Mouse (Mus musculus) yolk sac, embryonic 10.5 days (tissue): ENCODE data around the gene Arsa.
"Not testable (repeated sequence)": the region's sequence is repeated elsewhere in the genome, so short reads cannot be mapped to it uniquely, and the experiment has no call there.

Source experiments
- DNase-seq: peaks from one replicate; pipeline ENCODE4 v3.0.0-alpha.2; 2017; ENCODE audit warnings: low spot score

Arsa gene

DNA sequence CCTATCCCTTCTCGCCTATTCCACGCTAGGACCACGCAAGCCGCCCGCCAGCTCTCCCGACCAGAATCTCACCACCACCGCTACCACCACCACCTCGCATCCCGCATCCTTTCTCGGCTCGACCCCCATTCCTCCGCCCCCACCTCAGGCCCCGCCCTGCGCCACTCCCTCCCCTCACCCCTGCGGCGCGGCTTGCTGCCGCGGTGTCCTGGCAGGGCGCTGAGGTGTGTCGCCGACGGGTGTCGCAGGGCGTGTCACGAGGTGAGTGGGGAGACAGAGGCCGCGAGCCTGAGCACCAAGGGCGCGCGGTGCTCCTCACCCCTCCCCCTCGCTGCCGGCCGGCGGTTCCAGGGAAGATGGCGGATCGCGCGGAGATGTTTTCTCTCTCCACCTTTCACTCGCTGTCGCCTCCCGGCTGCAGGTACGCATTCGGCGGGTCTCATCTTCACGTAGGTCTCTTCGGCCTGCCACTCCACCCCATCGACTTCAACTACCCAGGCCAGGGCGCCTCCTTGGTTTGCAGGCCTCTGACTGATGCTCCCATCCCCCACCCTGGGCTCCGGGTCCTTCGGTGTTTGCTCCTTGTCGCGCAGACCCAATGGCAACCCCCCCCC lies 23.3 kb downstream of the Arsa start, which contains the start of gene Mapk8ip2:
Mapk8ip2 (plus strand) TSS at position 49 of the 614 bp plus-strand sequence.
- no peak for DNase-seq

DNA sequence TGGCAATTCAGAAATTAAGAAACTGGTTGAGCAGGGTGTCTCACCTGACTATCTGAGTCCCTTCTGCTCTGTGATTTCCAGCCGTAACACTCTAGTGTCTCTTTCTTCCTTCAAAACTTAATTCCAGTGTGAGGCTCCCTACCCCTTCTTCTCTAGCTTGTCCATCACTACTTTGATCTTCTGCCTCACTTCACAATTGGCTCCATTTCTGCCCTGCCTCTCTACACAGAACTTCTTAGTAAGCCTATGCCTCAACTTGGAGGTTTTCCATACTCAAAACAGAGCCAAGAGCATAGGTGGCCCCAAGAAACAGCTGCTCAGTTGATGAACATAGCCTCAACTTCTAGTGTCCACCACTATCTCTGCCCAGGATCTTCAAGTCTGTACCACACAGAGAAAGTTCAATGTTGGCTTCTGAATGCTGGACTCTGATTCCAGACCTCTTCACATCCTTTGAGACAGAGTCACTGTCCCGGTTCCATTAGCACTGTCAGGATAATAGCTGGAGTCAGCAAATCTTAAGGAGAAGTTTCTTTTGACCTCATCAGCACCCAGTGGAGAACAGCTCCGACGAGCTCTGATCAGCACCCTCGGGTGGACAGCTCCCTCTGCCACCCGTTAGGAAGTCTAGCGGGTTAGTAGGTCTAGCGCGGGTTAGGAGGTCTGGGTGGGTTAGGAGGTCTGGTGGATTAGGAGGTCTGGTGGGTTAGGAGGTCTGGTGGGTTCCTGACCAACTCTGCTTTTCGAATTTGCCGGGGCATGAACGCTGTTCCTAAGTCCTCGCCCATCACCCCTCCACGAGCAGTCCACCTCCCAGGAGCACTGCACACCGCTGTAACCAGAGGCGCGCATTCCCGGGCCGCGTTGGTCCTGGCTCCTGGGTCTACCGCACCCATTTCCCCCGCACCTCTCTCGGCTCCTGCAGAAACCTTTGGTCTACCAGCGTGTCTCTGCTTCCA lies 24.0 kb downstream of the Arsa start:
- peak; percentile 66 for DNase-seq

DNA sequence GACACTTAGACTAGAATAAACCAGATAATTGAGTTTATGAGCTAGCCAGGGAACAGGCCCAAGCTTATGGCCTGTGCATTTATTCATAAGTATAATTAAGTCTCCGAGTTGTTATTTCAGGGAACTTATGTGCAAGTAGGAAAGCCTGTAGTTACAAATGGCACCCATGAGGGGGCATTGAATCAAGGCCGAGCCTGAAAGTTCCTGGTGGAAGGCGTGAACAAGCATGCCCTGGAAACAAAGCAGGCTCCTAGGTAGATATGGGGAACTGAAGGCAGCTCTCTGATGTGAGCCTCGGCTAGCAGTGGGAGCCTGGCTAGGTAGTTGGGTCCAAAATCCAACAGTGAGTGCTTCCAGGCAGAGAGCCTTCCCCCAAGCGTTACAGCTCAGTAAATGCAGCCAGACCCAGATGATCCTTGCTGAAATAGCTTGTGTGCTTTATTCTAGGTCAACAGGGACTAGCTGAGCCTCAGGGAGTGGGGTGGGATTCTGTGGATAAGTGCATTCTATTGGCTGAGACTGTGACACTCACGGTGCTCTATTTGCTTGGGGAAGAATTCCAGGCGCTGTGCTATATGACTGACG lies 34.6 kb downstream of the Arsa start:
- no peak for DNase-seq

DNA sequence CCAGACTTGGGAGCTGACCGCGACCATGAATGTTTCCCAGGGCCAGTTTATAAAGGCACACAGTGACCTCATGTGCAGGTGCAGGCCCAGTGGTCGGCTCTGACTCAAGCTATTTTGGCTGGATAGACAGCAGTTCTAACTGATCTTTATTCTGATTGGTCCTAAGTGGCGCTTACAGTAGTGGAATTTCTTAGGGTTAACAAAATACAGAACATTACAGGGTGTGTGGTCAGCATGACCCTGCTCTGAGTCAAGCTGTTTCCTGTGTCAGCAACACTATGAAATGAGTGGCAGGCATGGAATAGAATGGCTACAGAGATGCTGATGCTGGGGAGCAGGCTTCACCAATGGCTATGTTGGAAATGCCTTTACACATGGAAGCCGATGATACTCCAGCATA lies 41.3 kb downstream of the Arsa start:
- DNase-seq: no peak

DNA sequence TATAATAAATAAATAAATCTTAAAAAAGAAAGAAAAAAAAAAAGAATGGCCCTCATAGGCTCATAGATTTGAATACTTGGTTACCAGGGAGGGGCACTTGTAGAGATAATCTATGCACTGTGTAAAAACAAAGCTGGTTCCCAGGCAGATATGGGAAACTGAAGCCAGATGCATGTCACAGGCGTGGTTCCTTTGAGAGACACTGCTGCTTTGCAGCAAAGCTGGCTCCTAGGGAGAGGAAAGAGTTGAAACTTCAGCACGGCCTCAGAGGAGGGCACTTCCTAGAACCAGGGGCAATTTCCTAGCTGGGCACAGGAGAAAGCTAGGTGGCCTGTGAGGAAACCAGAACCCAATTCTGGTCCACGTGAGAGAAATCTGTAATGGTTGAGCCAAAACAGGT lies 43.1 kb downstream of the Arsa start:
- DNase-seq: no peak

DNA sequence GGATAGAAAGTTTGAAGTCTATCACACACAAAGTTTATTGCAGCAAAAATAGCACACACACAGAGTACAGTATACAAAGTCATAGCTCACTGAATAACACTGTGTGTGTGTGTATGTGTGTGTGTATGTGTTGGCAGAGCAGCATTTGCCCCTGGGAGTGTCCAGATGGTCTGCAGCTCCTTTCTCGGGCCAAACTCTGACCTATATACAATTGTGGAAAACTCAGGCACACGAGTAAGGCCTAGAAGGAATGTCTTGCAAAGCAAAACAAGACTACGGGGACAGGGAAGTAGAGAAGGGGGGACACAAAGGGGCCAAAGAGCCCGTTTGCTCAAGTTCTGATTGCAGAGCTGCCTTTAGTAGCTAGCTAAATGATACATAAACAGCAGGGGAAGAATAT lies 44.3 kb downstream of the Arsa start:
- DNase-seq: no peak

DNA sequence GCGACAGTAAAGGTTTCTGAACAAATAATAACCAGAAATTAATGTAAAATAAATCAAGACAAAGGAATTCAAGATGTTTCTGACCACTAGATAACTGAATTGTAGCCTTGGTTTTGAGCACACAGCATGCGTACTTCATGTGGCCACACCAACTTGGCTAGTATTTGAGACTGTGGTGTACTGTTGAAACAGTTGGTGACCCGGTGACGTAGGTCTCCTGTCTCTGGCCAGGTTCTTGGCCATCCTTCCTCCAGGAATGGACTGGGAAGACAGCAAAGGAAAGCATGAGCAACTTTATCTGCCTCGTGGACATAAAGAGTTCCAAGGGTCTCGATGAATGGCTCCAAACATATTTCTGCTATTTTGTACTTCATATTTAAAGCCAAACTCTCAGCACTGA lies 45.4 kb downstream of the Arsa start:
- DNase-seq: no peak

DNA sequence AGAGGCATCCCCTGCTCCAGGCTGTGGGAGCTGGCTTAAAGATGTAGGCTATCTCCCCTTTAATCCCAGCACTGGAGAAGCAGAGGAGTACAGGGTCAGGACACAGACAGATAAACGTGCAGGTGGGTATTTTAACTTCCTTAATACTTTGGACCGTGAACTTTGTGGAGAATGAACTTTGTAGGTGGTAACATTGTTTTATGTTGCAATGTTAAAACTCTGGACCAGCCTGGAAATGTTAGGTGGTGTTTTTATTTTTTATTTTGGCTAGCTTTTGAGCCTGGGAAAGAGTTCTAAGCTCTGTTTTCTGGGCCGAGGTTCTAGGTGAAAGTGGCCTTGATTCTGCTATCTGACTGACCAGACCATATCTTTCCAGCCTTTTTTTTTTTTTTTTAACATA lies 46.0 kb downstream of the Arsa start:
- no peak for DNase-seq

DNA sequence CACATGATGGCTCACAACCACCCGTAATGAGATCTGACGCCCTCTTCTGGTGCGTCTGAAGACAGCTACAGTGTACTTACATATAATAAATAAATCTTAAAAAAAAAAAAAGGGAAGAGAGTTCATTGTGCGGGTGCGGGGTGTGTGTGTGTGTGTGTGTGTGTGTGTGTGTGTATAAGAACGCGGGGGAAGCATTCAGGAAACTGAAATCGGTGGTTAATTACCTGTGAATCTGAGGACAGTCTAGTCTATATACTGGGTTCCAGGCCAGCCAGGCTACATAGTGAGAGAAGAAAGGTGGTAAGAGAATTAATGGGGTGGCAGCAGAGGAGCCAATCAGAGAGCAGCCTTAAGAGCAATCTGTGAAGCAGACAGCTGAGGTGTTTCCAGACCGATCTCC lies 46.5 kb downstream of the Arsa start:
- not testable (repeated sequence) for DNase-seq

DNA sequence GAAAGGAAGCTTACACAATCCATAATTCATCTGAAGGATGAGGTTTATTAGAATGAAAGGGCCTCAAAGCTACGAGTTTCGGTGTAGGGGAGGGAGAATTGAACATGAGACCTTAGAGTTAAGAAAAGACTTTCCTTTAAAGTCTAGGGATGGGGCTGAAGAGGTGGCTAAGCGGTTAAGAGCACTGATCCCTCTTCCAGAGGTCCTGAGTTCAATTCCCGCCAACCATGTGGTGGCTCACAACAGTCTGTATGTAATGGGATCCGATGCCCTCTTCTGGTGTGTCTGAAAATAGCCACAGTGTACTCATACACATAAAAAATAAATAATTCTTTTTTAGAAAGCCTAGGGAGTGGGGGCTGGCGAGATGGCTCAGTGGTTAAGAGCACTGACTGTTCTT lies 46.9 kb downstream of the Arsa start:
- DNase-seq: no peak

DNA sequence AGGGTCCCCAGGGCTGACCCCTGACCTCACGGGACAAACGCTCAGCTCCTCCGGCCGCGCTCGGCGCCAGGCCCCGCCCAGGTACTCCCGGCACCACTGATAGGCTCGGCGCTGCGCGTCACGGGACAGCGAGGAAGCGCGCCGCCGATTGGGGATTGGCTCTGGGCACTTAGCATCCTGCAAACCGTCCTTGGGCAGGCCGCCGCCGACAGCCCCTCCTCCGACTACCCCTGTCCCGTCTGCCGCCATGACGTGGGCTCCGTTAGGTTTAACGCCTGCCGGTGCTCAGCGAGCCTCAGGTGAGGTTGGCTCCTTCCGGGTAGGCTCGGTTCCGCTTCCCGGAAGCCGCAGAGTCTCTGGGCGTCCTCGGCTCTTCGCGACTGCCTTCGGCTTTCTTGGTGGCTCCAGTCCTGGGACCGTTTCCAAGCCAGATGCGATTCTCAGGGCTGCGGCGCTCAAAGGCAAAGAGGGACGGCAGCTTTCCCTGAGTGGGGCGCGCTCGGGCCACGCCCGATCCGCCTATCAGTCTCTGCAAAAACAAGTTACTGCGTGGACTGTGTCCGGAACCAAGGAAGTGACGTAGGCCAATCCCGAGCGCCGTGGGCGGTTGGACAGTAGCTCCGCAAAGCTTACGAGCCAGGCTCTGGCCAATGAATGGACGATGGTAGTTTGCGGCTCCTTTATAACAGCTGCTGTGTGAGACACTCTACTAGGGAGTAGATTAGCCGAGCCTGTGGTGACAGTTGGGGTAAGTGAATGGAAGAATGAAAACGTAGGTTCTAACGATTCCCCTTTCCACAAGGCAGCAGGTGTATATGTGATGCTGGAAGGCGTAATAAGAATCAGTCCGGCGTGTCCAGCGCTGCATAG lies 47.6 kb downstream of the Arsa start, which contains the start of the genes C730034F03Rik, Gm44502 and Chkb:
C730034F03Rik (plus strand) TSS at position 238 of the 870 bp plus-strand sequence.
Gm44502 (minus strand) TSS at position 345 of the 870 bp plus-strand sequence.
Chkb (minus strand) TSS at position 557 of the 870 bp plus-strand sequence.
- peak; percentile 94 for DNase-seq

DNA sequence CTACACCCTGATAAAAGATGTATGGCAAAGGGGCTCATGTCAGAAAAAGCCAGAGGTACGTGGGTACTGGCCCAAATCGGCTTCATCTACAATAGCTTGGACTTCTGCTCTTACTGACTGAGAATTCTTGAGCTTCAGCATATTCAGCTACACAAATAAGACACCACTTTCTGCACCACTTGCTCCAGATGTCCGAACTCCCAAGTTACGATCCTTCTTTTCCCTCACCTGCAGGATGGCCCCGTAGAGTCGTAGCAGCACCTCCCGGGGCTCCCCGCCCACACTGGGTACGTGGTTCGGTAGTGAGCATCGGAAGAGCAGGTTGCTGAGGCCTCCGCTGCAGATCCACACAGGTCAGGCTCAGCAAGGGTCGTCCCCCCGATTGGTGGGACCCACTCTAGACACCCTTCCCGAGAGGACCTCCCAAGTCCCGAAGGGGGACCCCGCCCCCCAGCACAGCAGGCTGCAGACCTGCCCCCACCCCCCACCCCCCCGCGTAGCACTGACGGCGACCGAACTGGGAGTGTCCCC lies 48.3 kb downstream of the Arsa start:
- DNase-seq: no peak

DNA sequence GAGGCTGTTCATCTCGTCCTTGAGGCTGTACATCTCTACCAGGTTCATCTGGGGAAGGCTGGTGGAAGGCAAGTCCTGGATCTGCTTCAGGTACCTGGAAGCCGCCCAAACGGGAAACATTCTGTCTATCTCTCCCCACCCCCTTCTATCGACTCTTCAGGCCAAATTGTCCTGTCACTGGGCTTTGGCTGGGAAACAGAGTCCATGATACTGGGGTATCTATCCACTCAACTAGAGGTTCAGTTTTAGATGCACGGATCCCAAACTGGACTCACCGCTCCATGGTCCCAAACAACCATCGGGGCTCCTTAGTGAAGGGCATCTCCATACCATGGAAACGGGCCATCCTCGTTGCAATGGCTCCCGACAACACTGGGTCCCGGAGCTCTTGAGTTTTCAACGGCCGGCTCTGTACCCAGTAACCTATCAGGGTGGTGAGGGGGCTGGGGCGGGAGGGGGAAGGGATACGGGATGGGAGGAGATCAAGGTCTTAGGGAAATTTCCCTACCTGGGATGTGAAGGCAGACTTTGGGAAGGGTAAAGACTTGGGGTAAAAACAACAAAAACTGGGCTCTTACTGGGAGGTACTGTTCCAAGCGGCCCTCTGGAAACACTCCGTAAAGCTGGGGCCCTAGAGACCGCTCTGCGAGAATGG lies 49.0 kb downstream of the Arsa start:
- no peak for DNase-seq

DNA sequence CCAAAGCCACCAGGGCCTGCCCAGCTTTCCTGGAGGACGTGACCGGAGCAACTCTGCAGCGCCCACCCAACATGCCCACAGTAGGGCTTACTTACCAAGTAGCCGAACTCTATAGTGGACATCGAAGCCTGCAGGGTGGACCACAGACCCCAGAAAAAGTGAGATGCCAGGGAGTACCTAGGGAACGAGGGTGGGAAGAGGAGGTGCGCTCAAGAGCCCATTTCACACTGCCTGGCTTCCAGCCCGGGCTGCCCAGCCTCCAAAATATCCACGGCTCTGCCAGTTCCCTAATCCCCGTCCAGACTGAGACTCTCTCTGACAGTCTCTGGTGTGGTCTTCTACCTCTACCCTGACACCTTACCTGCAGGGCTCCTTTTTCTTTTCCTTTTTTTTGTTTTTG lies 50.5 kb downstream of the Arsa start:
- DNase-seq: no peak

DNA sequence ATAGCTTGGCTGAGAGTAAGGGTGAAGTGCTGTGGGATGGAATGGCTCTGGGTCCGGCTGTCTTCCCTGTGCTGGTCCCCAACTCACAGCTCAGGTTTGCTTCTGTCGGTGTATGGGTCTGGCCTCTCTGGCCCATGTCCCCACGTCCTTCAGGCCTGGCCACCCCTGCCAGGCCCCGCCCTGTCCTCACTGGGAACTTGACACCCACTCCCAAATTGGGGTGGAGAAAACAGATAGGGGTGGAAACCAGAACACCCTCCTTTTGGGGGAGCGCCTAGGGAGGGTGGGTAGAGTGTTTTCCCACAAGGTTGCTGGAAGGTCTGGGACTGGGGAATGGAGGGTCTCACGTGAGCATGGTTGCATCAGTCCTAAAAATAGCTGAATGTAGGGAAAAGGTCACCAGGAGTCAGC lies 51.5 kb downstream of the Arsa start, which contains the start of gene Cpt1b:
Cpt1b (minus strand) TSS at position 153 of the 411 bp plus-strand sequence.
- DNase-seq: no peak

DNA sequence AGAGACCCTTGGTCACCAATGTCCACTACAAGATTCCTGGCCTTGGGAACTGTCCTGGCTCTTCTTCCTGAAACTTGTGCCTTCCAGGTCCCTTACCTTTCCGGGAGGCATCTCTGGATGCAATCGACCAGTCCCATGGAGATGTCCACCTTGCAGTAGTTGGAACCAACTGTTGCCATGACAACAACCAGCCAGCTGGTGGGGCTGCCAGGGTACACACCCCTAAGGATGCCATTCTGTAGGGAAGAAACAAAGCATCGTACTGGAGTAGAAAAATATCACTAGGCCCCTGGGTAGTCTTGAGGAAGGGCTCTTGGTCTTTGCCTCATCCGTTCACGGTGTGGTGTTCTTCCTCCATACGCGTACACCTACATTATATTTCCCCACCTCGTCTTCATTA lies 52.6 kb downstream of the Arsa start:
- no peak for DNase-seq
